Mouse (Mus musculus) embryo, embryonic 9.5 days (tissue): ENCODE data around the gene Gm6760.

Source experiments
- DNase-seq: peaks from one replicate; pipeline ENCODE4 v3.0.0-alpha.2; 2017; ENCODE audit errors: extremely low spot score

Gm6760 gene

DNA sequence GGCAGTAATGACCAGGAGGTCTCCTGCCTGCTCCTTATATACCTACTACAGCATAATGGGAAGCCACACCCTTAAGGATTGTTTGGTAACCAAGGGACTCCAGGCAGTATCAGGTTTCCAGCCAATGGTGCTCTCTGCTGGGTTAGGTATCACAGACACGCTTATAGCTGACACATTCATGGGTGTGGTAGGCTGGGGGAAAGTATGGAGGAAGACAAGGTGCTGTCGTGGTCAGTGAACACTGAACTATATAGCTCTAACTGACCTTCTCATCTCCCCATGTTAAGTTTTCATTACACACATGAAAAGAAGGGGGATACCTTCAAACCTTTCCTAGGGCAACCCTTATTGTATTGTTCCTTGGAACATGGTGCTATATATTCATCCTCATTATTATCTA lies at the start of gene Gm6760:
Gene Gm6760, minus strand, starts transcription at position 101 of the 400 bp plus-strand sequence.
- DNase-seq, result no peak

DNA sequence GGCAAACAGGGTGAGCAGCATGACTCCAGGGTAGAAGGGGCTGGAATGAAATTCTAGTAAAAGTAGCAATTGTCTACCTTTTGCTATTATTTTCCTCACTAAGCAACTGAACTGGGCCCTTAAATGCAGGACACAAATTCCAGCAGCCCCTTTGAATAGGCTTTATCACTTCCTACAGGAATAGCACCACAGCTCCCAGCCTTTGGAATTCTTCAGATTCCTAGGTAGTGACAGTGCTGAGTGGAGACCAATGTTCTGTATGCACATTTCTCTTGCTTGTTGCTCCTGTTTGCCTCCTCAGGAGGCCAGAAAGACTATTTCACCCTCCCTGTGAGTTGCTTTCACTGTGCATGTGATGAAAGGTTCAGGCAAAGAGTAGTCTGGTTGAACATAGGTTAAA lies 29.2 kb upstream of the Gm6760 start:
- no peak for DNase-seq

DNA sequence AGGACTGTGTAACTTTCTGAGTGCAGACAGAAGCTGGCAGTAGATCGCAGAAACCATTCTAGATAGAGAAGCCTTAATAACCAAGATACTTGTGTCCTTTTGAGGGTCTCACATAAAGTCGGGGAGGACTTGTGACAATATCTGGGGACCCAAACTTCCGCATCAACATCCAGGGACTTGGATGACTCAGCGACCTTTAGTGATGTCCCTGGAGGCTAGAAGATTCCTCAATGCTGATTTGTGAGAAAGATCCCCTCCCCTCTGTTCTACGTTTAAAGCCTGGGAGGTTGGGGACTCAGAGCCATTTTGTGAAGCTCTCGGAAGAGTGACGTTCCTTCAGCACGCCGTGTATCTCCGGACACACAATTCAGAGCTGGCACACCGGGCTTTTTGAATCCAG lies 21.2 kb upstream of the Gm6760 start, which contains the start of gene 3830417A13Rik:
Gene 3830417A13Rik, plus strand, starts transcription at position 301 of the 400 bp plus-strand sequence.
- DNase-seq, result no peak
